Mouse (Mus musculus) skeletal muscle tissue, adult 2 months (tissue): ENCODE measurements around the gene Mylk4.

Experiments used
- DNase-seq: peaks from one replicate; pipeline ENCODE4 v3.0.0-alpha.2; 2012; ENCODE audit warnings: low read depth, low spot score

The Mylk4 gene

DNA sequence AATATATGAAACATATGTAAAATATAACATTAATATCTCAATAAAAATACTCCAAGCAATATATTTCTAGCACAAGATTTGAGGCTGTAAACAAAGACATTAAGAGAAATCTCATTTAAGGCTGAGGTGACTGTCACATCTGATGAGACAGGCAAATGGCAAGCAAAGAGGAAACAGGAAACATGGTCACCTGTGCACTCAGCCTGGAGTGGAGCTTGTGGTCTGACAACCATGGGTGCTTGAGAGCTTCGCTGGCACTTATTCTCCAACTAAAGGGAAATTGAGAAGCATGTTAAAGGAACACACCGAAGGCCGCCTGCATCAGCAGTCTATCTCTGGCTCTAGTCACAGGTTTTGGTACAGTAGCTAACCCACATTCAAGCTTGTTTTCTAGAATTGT is 71.2 kb downstream of the Mylk4 start:
- no peak for DNase-seq

DNA sequence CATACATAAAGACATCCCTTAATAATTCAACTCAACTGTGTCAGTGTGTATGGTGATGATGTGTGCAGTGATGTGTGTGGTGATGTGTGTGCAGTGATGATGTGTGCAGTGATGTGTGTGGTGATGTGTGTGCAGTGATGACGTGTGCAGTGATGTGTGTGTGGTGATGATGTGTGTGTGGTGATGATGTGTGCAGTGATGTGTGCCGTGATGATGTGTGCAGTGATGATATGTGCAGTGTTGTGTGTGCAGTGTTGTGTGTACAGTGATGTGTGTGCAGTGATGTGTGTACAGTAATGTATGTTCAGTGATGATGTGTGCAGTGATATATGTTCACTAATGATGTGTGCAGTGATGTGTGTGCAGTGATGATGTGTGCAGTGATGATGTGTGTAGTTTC is 75.9 kb downstream of the Mylk4 start:
- peak; percentile 16 for DNase-seq

DNA sequence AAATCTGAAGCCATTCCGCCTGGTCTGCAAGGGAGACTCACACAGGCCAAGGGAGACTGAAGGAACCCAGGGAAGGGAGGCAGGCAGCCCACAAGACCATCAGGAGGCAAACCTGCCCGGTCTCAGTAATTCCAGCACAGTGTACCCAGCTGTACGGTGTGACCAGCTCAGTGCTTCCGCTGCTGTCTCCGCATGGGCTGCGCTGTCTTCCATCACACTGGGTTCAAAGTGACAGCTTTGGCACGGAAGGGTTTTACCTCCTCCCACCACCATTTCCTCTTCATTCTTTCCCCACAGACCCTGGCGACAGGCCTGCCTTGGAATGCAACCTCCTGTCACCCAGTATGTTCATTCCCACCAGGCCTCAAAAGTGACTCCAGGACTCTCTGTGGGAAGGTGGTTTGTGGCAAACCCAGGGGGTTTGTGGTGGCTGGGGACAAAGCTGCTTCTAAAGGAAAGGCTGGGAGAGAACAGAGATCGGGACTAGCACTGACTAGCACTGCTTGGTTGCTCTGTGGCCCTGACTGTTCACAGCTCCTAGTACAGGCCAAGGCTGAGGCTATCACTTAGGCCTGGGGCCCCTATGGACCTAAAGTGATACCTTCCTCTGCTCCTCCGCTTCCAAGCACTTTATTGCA is 77.0 kb downstream of the Mylk4 start:
- DNase-seq = peak; percentile 29

DNA sequence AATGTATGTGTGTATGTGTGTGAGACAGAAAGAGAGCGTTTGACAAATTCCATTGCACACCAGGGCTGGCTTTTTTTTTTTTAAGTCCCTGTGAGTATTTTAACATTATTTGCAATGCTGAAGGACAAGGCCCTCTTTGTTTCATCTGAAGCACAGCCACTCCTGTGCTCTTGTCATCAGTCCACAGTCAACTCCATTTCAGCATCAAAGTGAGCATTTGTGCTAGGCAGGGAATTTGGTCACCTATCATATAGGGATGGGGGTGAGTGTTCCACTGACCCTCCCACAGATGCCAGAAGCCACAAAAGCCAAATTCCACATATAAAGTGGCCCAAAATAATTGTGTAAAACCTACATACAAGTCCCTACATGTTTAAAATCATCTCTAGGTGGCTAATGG is 78.4 kb downstream of the Mylk4 start:
- no peak for DNase-seq

GRCm38 (mm10) chr13:32704911-32705310 is 78.8 kb downstream of the Mylk4 start:
- peak; percentile 30 for DNase-seq

DNA sequence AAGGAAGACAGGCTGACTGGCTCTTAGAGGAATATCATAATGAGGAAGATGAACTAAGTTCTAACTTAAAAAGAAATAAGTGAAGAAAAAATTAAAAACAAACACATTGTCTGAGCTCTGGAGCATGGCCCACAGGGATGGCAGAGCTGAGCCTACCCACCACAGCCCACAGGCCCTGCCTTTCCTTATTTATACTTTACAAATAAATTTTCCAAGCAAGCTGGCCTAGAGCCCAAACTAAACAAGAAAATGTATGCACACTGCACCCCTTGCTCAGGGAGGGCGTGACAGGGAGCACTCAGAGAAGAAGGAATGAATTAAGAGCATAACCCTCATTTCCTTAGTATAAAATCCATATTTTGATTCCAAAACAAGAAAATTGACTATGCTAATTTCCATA is 82.2 kb downstream of the Mylk4 start:
- DNase-seq = peak; percentile 24

GRCm38 (mm10) chr13:32699376-32699775 is 84.4 kb downstream of the Mylk4 start:
- no peak for DNase-seq

DNA sequence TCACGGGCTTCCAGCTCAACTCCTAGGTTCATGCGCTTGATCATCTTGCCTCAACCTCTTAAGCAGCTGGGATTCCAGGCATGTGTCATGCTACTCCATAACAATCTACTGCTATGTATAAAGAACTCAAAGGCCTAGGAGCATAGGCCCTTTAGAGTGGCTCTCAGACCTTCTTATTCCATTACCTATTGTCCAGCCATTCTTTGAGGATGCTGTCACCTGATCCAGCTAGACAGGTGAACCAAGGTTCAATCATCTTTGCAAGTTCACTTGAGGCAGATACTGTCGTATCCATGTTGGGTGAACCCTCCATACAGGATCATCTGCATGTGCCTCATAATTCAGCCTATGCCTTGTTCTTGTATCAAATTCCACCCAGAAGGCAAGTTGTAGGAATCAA is 84.8 kb downstream of the Mylk4 start:
- DNase-seq = peak; percentile 65

DNA sequence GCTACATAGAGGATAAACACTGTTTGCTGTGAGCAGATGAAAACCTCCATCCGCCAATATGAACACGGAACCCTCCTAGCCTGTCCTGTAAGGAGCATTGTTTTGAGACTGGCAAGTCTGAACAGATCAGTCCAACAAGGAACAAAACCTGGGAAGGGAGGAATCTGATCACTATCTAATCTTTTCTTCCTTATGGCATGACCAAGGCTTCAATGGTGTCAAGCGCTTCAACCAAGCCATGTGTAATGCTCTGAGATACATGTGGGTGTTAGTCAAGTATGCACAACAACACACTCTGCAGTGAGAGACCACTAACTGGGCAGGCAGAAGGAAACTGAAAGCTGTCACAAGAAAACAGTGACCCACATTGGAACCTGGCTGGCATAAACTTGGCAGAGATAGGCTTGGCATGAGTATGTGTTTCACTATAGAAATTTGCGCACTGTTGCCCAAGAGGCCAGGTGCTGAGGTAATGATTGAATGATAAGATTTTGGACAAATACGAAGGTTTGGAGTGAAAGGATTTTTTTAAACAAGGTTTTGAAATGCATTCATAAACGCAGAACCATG is 89.8 kb downstream of the Mylk4 start:
- no peak for DNase-seq

GRCm38 (mm10) chr13:32692563-32692962 is 91.2 kb downstream of the Mylk4 start:
- DNase-seq = no peak

DNA sequence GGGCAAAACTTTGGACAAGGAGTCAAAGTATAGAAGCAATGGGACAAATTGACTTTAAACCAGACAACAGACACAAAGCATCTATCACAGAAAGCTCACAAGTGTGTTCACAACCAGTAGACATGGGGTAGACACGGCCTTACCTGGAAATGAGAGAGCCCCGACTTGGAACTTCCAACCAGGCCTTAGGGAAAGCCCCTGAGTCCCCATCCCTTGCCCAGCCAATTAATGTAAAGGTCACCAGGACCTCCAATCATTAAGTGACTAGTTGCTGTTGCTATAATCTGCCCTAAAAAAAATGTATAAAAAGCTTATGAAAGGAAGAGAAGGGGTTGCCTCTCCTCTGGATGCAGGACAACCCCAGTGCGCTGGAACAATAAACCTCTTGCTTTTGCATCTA is 93.5 kb downstream of the Mylk4 start:
- no peak for DNase-seq

DNA sequence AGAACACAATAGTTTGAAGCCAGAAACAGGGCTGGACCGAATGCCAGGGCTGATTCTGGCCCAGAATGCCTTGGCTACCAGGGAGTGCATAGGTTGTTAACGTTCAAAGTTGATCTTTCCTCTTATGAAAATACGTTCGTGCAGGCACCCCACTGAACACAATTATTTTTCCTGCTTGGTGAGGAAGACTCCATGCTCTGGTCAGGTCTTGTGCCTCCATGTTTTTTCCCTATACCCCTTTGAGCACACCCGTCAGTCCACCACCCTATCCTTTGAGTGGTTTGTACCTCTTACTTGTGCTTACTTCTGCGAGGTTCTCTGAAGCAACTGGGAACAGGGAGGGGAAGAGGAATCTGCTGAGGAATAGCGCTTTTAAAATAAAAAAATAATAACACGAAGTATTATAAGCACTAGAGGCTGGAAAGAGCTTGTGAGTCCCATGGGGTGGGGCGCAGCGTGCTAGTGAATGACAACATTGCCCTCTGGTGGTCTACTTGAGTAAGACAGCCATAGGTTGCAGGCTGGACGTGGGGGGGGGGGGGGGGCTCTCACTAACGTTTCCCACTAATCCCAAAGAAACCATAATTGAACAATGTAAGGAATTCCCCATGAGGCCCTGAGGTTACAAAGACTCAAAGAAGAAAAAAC is 102.8 kb downstream of the Mylk4 start:
- peak; percentile 72 for DNase-seq

DNA sequence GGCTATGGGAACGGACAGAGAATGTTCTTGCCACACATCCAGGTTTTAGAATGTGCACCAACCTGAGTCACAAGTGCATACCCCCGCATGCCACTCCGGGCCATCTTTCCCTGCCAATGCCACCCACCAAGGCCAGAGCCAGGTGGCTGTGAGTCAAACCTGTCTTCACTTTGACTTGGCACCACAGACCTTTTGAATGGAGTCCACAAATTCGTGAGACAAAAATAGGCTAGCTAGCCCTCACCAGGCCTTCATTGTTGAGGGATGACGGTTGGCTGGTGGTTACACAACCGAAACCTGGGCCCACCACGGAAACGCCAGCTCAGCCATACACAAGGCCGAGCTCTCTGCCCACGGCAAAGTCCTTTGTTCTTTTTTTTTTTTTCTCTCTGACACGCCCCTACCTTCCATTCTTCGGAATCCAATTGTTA is 103.6 kb downstream of the Mylk4 start:
- DNase-seq = no peak

DNA sequence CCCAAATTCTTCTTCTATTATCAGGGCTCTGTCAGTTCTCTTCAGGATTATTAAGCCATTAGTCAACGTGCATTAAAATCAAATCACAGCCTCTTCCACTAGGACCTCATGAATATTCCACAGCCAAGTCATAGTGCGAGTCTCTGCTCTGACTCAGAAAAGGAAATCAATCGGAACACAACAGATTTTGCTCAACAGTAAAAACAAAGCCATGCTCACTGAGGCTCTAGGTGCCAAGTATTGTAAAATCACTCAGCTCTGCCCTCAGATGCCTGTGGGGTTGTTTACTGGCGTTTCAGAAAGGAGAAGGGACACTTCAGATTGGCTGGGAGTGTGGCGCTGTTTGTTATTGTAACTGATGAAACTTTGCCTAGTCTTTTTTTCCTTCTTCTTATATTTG is 104.8 kb downstream of the Mylk4 start:
- no peak for DNase-seq

GRCm38 (mm10) chr13:32670782-32671181 is 113.0 kb downstream of the Mylk4 start:
- DNase-seq = no peak

- DNase-seq = peak; percentile 58
Measured at GRCm38 (mm10) chr13:32668296-32668695, 115.5 kb downstream of the Mylk4 start.

- DNase-seq = no peak
Measured at GRCm38 (mm10) chr13:32667386-32667785, 116.4 kb downstream of the Mylk4 start.

DNA sequence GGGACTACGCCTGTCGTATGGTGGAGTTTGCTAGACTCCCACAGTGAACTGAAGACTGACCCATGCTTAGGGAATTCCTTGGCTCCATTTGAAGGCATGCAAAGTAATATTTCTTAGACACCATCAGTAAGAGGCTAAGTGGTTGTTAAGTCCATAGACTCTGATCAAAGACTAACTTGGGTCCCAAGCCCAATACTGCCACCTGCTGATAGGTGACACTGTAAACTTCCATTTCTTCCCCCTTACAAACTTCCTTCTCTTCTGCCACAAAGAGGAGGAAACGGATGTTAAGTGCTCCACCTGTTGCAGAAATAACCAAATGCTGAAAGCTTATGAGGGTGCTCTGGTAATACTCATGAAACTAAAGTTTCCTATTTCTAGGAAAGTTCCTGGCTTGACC is 121.7 kb downstream of the Mylk4 start:
- peak; percentile 22 for DNase-seq

DNA sequence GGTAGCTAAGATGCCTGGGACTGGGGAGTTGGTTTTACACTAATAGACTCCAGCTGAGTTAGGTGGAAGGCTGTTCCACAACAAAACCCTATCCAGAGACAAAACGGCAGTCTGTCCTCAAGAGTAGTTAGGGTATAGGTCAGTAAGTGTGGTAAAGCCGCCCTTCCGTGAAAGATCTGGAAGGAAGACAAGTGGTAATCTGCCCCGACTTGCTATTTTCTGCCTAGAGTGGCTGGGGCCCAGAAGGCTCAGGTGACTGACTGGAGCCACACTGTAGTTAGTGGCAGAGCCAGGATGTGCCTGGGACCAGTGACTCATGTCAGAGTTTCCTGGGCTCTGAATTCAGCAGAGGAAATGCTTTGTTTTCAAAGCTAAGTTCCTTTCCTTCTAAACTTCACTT is 123.5 kb downstream of the Mylk4 start:
- peak; percentile 53 for DNase-seq

DNA sequence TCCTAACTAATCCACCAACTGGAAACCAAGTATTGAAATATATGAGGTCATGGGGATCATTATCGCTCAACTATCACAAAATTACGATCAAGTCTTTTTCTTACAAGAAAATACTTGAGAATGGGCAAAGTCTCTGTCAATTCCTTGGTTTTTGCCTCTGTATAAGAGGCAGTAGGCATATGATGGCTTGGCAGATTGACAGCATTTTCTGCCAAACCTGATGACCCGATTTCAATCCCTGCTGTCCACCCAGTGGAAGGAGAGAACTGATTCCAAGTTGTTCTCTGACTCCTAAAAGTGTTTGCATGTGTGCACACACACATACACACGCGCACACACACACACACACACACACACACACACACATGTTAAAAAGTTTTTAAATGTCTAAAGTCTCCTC is 124.5 kb downstream of the Mylk4 start:
- no peak for DNase-seq

DNA sequence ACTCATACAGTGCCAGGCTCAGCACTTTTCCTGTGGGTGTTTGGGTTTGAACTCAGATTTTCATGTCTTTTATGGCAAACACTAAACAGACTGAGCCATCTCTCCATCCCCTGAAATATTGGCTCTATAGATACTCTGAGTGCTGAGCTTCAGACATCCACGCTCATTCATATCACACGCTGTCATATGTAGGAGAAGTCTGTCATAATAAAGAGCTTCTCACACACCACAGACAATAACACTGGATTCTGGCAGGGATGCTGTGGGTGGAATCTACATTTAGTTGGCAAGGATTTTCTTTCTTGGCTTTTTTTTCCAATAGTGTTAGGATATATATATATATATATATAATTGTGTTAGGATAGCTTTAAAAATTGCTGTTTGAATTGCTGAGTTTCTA is 126.2 kb downstream of the Mylk4 start:
- DNase-seq = no peak
